Mouse (Mus musculus): ENCODE results near the gene Ap1b1. TPM values are rescaled to one million over a fixed set of nuclear protein-coding genes. Genes with fewer than 3 reads are reported as not detected.

Gene Ap1b1
- polyA plus RNA-seq, 1 experiment: 27.7 TPM

DNA sequence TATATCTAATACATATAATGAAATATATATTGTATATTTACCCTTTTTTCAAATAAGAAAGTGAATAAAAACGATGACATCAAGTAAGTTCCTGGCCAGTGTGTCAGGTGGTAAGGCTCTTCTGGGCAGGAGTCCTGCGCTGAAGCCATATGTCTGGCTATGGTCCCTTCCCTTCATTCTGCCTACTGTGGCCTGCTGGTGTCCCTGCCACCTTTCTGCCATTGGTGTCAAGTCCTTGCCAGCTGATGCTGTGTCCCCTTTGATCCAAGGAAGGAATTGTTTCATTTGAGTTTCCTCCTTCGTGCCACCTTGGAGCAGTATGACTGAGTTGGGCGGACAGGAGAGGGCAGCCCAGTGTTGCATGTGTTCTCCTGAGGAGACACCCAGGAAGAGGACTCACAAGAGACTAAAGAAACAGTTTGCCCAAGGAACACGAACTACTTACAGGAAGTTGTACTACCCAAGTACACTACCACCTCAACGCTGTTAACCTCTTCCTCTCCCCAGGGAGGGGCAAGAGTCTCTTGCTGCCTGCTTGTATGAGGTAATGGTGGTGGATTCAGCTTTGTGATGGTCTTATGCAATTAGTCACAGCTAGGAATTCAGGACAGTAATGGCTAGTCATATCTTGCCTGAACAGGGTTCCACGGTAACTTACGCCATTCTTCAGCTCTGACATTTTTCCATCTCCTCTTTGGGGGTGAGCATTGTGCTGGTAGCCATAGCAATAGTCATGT is 56.2 kb downstream of the Ap1b1 start:
- TF ChIP-seq POLR2A (IDR thresholded peaks at IDR 0.05; ENCODE audit: control insufficient read depth, low read depth, low read length) (no peak), CTCF (IDR thresholded peaks at IDR 0.05; ENCODE audit: control insufficient read depth, insufficient read depth, insufficient replicate concordance, low read depth, low read length) (no peak)
- Histone ChIP-seq H3K36me3 (ENCODE audit: control insufficient read depth, insufficient read depth, low read length) (no peaks in the 10 kb centered on the region), H3K27ac (ENCODE audit: control insufficient read depth, insufficient read depth, low read depth, low read length) (no peak overlapping the region)

DNA sequence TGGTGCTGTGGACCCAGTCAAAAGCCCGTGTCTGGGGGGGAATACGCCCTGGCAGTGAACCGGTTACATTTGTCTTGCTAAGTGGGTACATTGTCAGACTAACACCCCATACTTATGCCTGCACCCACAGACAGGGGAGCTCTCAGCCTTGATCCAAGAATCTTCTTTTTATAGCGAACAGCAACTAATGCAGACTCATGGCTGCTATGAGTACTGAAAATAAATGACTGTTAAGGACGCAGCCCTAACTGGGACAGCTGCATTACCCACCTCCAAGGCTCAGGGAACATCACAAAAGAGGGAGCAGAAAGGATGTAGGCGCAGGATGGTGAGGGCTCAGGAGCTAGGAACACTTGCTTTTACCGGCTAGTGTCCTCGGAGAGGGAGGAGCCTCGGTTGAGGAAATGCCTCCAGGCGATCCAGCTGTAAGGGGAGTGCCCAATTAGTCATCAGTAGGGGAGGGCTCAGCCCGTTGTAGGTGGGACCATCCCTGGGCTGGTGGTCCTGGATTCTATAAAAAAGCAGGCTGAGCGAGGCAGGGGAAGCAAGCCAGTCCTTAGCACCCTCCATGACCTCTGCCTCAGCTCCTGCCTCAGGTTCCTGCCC is 59.8 kb downstream of the Ap1b1 start:
- no peaks in the 10 kb centered on the region for H3K36me3 ChIP-seq (ENCODE audit: control insufficient read depth, insufficient read depth, low read length)
- no peak for TF ChIP-seq CTCF (IDR thresholded peaks at IDR 0.05; ENCODE audit: control insufficient read depth, insufficient read depth, insufficient replicate concordance, low read depth, low read length)
- TF ChIP-seq POLR2A (IDR thresholded peaks at IDR 0.05; ENCODE audit: control insufficient read depth, low read depth, low read length): no peak
- no peaks in the 10 kb centered on the region for H3K4me1 ChIP-seq (ENCODE audit: control insufficient read depth, insufficient read depth, low read length)
- no peak overlapping the region for H3K4me3 ChIP-seq (ENCODE audit: control insufficient read depth, low read depth, low read length)
- no peaks in the 10 kb centered on the region for H3K27me3 ChIP-seq (ENCODE audit: control insufficient read depth, insufficient read depth, low read length)
- H3K27ac ChIP-seq (ENCODE audit: control insufficient read depth, insufficient read depth, low read depth, low read length): no peak overlapping the region

More for the DNA sequence above, 56.2 kb downstream of the Ap1b1 start:
- no peaks in the 10 kb centered on the region for H3K27me3 ChIP-seq (ENCODE audit: control insufficient read depth, insufficient read depth, low read length)
- no peak overlapping the region for H3K4me3 ChIP-seq (ENCODE audit: control insufficient read depth, low read depth, low read length)
- no peaks in the 10 kb centered on the region for H3K4me1 ChIP-seq (ENCODE audit: control insufficient read depth, insufficient read depth, low read length)

GRCm38 (mm10) chr11:5051629-5052028 is 65.0 kb downstream of the Ap1b1 start:
- Histone ChIP-seq H3K27me3 (ENCODE audit: control insufficient read depth, insufficient read depth, low read length) (no peaks in the 10 kb centered on the region), H3K4me3 (ENCODE audit: control insufficient read depth, low read depth, low read length) (no peak overlapping the region)
- TF ChIP-seq POLR2A (IDR thresholded peaks at IDR 0.05; ENCODE audit: control insufficient read depth, low read depth, low read length) (no peak), CTCF (IDR thresholded peaks at IDR 0.05; ENCODE audit: control insufficient read depth, insufficient read depth, insufficient replicate concordance, low read depth, low read length) (no peak)

GRCm38 (mm10) chr11:5052200-5052854 is 65.7 kb downstream of the Ap1b1 start:
- TF ChIP-seq POLR2A (IDR thresholded peaks at IDR 0.05; ENCODE audit: control insufficient read depth, low read depth, low read length) (no peak), CTCF (IDR thresholded peaks at IDR 0.05; ENCODE audit: control insufficient read depth, insufficient read depth, insufficient replicate concordance, low read depth, low read length) (no peak)
- Histone ChIP-seq H3K4me3 (ENCODE audit: control insufficient read depth, low read depth, low read length) (no peak overlapping the region), H3K4me1 (ENCODE audit: control insufficient read depth, insufficient read depth, low read length) (peaks cover 8% of the 10 kb centered on the region), H3K27me3 (ENCODE audit: control insufficient read depth, insufficient read depth, low read length) (no peaks in the 10 kb centered on the region), H3K27ac (ENCODE audit: control insufficient read depth, insufficient read depth, low read depth, low read length) (no peak overlapping the region), H3K36me3 (ENCODE audit: control insufficient read depth, insufficient read depth, low read length) (no peaks in the 10 kb centered on the region)

More at GRCm38 (mm10) chr11:5051629-5052028, 65.0 kb downstream of the Ap1b1 start:
- H3K36me3 ChIP-seq (ENCODE audit: control insufficient read depth, insufficient read depth, low read length): no peaks in the 10 kb centered on the region
- peaks cover 4% of the 10 kb centered on the region for H3K4me1 ChIP-seq (ENCODE audit: control insufficient read depth, insufficient read depth, low read length)
- H3K27ac ChIP-seq (ENCODE audit: control insufficient read depth, insufficient read depth, low read depth, low read length): no peak overlapping the region

GRCm38 (mm10) chr11:5054151-5054550 is 67.5 kb downstream of the Ap1b1 start:
- H3K27me3 ChIP-seq (ENCODE audit: control insufficient read depth, insufficient read depth, low read length): no peaks in the 10 kb centered on the region
- H3K27ac ChIP-seq (ENCODE audit: control insufficient read depth, insufficient read depth, low read depth, low read length): no peak overlapping the region
- H3K4me3 ChIP-seq (ENCODE audit: control insufficient read depth, low read depth, low read length): no peak overlapping the region
- TF ChIP-seq POLR2A (IDR thresholded peaks at IDR 0.05; ENCODE audit: control insufficient read depth, low read depth, low read length) (no peak), CTCF (IDR thresholded peaks at IDR 0.05; ENCODE audit: control insufficient read depth, insufficient read depth, insufficient replicate concordance, low read depth, low read length) (no peak)
- H3K4me1 ChIP-seq (ENCODE audit: control insufficient read depth, insufficient read depth, low read length): peaks cover 24% of the 10 kb centered on the region
- H3K36me3 ChIP-seq (ENCODE audit: control insufficient read depth, insufficient read depth, low read length): no peaks in the 10 kb centered on the region

GRCm38 (mm10) chr11:5054874-5055273 is 68.2 kb downstream of the Ap1b1 start:
- H3K36me3 ChIP-seq (ENCODE audit: control insufficient read depth, insufficient read depth, low read length): no peaks in the 10 kb centered on the region
- H3K4me1 ChIP-seq (ENCODE audit: control insufficient read depth, insufficient read depth, low read length): peaks cover 31% of the 10 kb centered on the region
- no peak overlapping the region for H3K27ac ChIP-seq (ENCODE audit: control insufficient read depth, insufficient read depth, low read depth, low read length)
- H3K27me3 ChIP-seq (ENCODE audit: control insufficient read depth, insufficient read depth, low read length): no peaks in the 10 kb centered on the region
- no peak for TF ChIP-seq POLR2A (IDR thresholded peaks at IDR 0.05; ENCODE audit: control insufficient read depth, low read depth, low read length)
- TF ChIP-seq CTCF (IDR thresholded peaks at IDR 0.05; ENCODE audit: control insufficient read depth, insufficient read depth, insufficient replicate concordance, low read depth, low read length): no peak
- H3K4me3 ChIP-seq (ENCODE audit: control insufficient read depth, low read depth, low read length): no peak overlapping the region

Measured in testis, adult 2 months (tissue).